Comparison of ENCODE assay signal across 9 mouse cellular contexts in genomic region chr19:41743396-41743795, GRCm38 (mm10). TPM values are rescaled to one million over a fixed set of nuclear protein-coding genes. Genes with fewer than 3 reads are reported as not detected.
A peak's percentile ranks its signal among the peaks of the same experiment; 100 is the strongest.
DNase-seq lines count a peak whose midpoint lies in the region; ATAC-seq lines count a peak whose summit lies in the region.
"Had no signal": no experiment of that assay in that cellular context is flagged by ENCODE, and none has a peak within 500 bp of the region (broad histone marks: within the 10 kb centered on the region; RNA-seq: fewer than 3 reads in every experiment).

Gene Slit1 (minus strand): TSS chr19:41743665.

- ATAC-seq in heart, embryonic 14.5 days (ENCODE audit: insufficient number of reproducible peaks, insufficient read depth, low FRiP score, low read depth): no peak

- intact Hi-C loops in left cerebral cortex, postnatal 4 days (cut with DNase I): no loop called here
- intact Hi-C loops in heart, postnatal 10 days (cut with DNase I): no loop called here

- no peak for DNase-seq in heart, adult 8-10 months (ENCODE audit: low spot score)
- DNase-seq in ZHBTc4 (ENCODE audit: low read depth, low spot score): peak; percentile 51
- peak; percentile 16 to 80 for DNase-seq in frontal cortex, adult 2 months (ENCODE audit: extremely low spot score in 1 of 2, low spot score in 1 of 2)
- DNase-seq in left cerebral cortex, postnatal 4 days: peak; percentile 26
- peak; percentile 81 for DNase-seq in right cerebral cortex, adult 18-20 months
- DNase-seq in cerebellum, adult 8-10 months: no peak
- no peak for DNase-seq in heart, postnatal 10 days

- no peaks in the 10 kb centered on the region for H3K9me3 ChIP-seq in heart, embryonic 14.5 days (ENCODE audit: control insufficient read depth, low read length)

- peaks cover 78% of the 10 kb centered on the region for H3K27me3 ChIP-seq in heart, embryonic 14.5 days (ENCODE audit: control insufficient read depth, insufficient read depth, low read length)

- H3K4me2 ChIP-seq in heart, embryonic 14.5 days (ENCODE audit: low read length): peak within 1 kb of the TSS; percentile 67

- H3K27ac ChIP-seq in heart, embryonic 14.5 days (replicated peaks in 1 of 2; ENCODE audit: control insufficient read depth in 1 of 2, insufficient read depth in 1 of 2, low read depth in 2 of 2, low read length in 2 of 2): no peak within 1 kb of the TSS

- under 1% methylated on average over 29 of the region's 44 CpGs for WGBS in heart, embryonic 14.5 days

- peak within 1 kb of the TSS; percentile 43 for H3K4me3 ChIP-seq in heart, embryonic 14.5 days (ENCODE audit: control insufficient read depth in 1 of 2, insufficient read depth in 1 of 2, low read depth in 1 of 2, low read length in 2 of 2)

- H3K36me3 ChIP-seq in heart, embryonic 14.5 days (ENCODE audit: control insufficient read depth, insufficient read depth, low read length): no peaks in the 10 kb centered on the region

- 0 out of 2 replicates have a peak within 1 kb of the TSS, but pooled peaks have one; percentile 22 for H3K9ac ChIP-seq in heart, embryonic 14.5 days (ENCODE audit: low read length)

- H3K4me1 ChIP-seq in heart, embryonic 14.5 days (ENCODE audit: control insufficient read depth in 2 of 2, insufficient read depth in 2 of 2, low read length in 2 of 2): peaks cover 8 to 11% of the 10 kb centered on the region in 2 experiments; a peak in 3 of 4 replicates

RNA-seq across cellular contexts. Expression of gene Slit1, which starts in this region (rescaled TPM):
- polyA plus RNA-seq in heart, embryonic 14.5 days (2014; fragmentation: Nextera tagmentation; extraction: Ambion mirVana): not detected in 2 replicates
- under 1 TPM in 3 of 4 experiments, not detected in 1; 0.06 to 0.44 (median 0.09) TPM for total RNA-seq in heart, adult 8-10 months (2022)
- polyA plus RNA-seq in frontal cortex, adult 2 months (2012; rRNA removed): 18.7 and 28.3 TPM in 2 replicates
- total RNA-seq in left cerebral cortex, postnatal 4 days (2021): 10 to 100 TPM; 56.8 to 70.8 TPM
- under 1 TPM; 0.05 to 0.40 TPM for total RNA-seq in heart, postnatal 10 days (2021)
- total RNA-seq: hematopoietic stem cell, adult 5-6 weeks had no signal

Comparison
In these comparisons a context has a peak if more than half of its experiments do, and no peak if none do; other contexts are left out.
1. RNA of gene Slit1 (total RNA-seq): 56.8 to 70.8 TPM in left cerebral cortex, postnatal 4 days; 0.05 to 0.40 TPM in heart, postnatal 10 days and 0.06 to 0.44 TPM in heart, adult 8-10 months; every median in the first group is over 10 times any median in the second.
2. RNA of gene Slit1 (polyA plus RNA-seq): 18.7 to 28.3 TPM in frontal cortex, adult 2 months; not detected in heart, embryonic 14.5 days; every median in the first group is over 10 times any median in the second.
3. DNase-seq: peak in ZHBTc4 (single experiment), frontal cortex, adult 2 months (2 of 2), left cerebral cortex, postnatal 4 days (single experiment) and right cerebral cortex, adult 18-20 months (single experiment); none in heart, adult 8-10 months (single experiment), cerebellum, adult 8-10 months (single experiment) and heart, postnatal 10 days (0 of 2).